Mouse (Mus musculus) gastrocnemius, postnatal 36 days (tissue): ENCODE measurements around the gene Hapln3. TPM values are rescaled to one million over a fixed set of nuclear protein-coding genes. Genes with fewer than 3 reads are reported as not detected.

Experiments used
- DNase-seq, 2 experiments: peaks; one replicate each; pipeline ENCODE4 v3.0.0; 2022
- intact Hi-C: fragments of 180-260 bp; cut with DNase I; formaldehyde crosslinking; loops from one replicate; pipeline ENCODE4 v1.15.1; 2025
- total RNA-seq, 2 experiments: library from RNA; stranded (reverse); gene quantifications; 2 replicates each; pipeline ENCODE4 v1.2.3; 2021

The Hapln3 gene
- total RNA-seq, 2 experiments from 2014 or later = 0.22 to 0.36 TPM

GRCm38 (mm10) chr7:79080572-79081399 lies 50.0 kb downstream of the Hapln3 start:
- intact Hi-C loops = no loop called here
- DNase-seq = peak; percentile 21 to 40

GRCm38 (mm10) chr7:79079212-79079611 lies 51.6 kb downstream of the Hapln3 start:
- no peak for DNase-seq
- intact Hi-C loops = loop anchor here (1.0 kb wide), 1 partner anchor 155 kb away; no protein-coding TSS in a partner anchor

DNA sequence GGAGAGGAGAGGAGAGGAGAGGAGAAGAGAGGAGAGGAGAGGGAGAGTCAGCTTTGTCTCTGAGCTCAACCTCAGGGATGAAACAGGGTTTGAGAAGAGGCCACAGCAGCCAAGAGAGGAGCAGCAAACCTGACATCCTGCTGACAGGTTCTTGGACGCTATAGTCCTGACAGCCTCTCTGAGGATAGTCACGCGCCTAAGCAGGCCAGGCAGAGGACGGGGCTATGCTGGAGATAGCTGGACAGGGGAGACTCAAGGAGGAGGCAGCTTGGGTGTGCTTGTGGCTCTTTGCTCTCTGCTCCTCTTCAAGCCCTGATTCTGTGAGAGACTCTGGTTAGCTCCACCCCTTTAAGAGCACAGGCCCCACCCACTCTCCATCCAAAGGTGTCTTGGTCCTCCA lies 62.6 kb downstream of the Hapln3 start:
- intact Hi-C loops = no loop called here
- no peak for DNase-seq

DNA sequence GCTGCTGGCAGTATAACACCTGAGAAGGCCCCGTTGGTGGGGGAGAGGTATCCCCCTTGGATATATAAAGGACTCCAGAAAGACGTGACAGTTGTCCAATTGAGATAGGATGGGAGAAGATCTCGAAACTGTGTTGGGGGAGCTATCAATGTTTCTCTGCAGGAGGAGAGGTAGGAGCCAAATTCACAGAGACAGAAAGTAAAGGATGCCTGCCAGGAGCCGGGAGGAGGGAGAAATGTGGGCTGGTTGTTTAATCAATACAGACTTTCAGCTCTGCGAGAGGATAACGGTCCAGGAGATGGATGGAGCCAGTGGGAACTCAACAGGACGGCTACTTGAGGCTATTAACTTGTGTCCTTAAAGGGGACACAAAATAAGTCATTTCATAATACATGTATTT lies 63.4 kb downstream of the Hapln3 start:
- DNase-seq = no peak
- intact Hi-C loops = no loop called here

Other genes with a start within 250 kb of the Hapln3 start
- gene Aen, start 235.2 kb downstream of the Hapln3 start, total RNA-seq = 10 to 100 TPM; 40.5 to 50.0 TPM
- 1 to 10 TPM; 1.4 to 1.8 TPM for gene Isg20, start 217.6 kb downstream of the Hapln3 start, total RNA-seq
- gene Acan, start 77.5 kb downstream of the Hapln3 start, total RNA-seq = under 1 TPM; 0.10 to 0.27 TPM
- gene Mfge8, start 18.0 kb upstream of the Hapln3 start, total RNA-seq = 10 to 100 TPM; 40.0 to 45.1 TPM
- gene Abhd2, start 142.2 kb upstream of the Hapln3 start, total RNA-seq = 1 to 10 TPM; 4.8 to 5.1 TPM